Mouse (Mus musculus) right cerebral cortex, postnatal 10 days (tissue): ENCODE data around the gene Carns1.

Experiments used
- DNase-seq, 2 experiments: peaks; one replicate each; pipeline ENCODE4 v3.0.0; 2021; ENCODE audit warnings: low spot score in 2 of 2

Gene Carns1

DNA sequence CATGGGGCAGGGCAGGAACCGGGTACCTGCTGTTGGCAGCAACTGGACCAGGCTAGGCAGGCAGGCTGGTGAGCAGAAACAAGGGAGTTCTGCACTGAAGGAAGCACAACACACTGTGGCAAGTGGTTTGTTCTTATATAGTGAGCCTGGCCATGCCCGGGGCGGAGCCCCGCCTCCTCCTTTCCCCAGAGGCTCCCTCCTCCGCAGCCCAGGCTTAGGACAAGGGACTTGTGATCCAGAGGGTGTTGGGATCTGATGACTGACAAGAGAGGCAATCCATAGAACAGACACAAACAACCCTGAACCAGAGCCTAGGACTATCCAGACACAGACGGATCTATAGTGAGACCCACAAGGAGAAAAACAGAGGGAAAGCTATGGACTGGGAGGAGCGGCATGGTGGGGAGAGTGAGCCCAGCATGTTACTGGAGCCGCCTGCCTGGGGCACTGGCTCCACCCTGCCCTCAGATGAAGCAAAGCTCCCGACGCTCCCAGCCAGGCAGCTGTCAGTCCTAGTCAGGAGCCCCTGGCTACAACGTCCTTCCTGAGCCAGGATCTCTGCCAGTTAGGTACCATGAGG lies at the start of gene Carns1:
TSS of gene Carns1 (minus strand) at position 112 of the 580 bp plus-strand sequence.
- DNase-seq: no peak

- peak in 1 of 2 experiments; percentile 40 for DNase-seq
These were observed 46.9 kb upstream of the Carns1 start for GRCm38 (mm10) chr19:4222165-4222564.

DNA sequence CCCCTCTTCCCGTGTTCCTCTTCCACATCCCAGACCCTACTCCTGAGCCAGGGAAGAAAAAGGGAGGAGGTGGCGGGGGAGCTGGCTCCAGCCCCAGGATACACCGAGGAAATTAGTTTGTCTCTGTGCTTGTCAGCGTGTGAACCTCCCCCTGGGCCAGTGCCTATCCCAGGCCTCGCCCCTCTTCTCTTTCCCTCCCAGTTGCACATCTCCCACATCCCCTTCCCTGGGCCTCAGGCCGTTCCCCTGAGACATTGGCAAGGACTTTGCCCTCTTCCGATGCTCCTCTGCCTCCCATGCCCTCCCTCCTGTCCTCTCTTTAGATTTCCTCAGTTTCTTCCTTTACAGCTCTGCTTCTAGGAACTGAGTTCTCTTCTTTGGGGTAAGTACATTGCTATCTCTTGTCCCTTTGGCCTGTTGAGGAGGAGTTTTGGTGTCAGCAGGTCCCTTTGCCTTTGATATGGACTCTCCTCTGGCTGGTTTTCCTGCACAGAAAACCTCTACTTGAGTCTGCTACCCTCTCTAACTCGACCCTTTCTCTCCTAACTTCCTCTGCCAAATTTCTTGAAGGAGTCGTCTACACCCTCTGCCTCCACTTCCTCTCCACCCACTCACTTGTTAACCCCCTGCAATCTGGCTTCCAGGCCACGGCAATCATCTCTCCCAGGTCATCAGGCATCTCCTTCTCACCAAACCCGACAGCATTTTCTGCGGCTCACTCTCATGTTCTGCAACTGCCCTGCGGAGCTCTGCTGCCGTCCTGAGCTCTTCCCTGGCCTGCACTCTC lies 45.9 kb upstream of the Carns1 start:
- no peak for DNase-seq

DNA sequence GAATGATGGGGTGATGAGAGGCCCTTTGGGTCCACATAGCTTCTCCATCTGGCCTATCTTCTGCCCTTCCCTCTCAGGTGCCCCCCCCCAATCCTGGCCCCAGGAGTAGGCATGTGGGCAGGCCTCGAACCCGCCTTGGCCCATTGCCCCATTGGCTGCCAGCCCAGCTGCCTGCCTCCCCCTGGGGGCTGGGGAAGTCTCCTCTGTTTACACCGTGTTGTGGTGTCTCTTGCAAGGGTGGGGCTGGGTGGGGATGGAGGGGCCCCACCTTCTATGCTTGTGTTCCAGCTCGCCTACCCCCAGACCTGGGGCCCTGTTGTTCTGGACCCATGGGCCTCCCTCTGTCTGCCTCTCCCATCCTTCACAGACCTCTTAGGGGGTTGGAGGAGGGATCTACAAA lies 45.1 kb upstream of the Carns1 start:
- DNase-seq: no peak

GRCm38 (mm10) chr19:4219943-4220342 lies 44.7 kb upstream of the Carns1 start:
- no peak for DNase-seq

- DNase-seq: no peak
These were observed 43.5 kb upstream of the Carns1 start for GRCm38 (mm10) chr19:4218784-4219183.

- no peak for DNase-seq
These were observed 43.0 kb upstream of the Carns1 start for GRCm38 (mm10) chr19:4218293-4218692.

- DNase-seq: no peak
These were observed 42.6 kb upstream of the Carns1 start for GRCm38 (mm10) chr19:4217855-4218254.

- DNase-seq: no peak
These were observed 41.9 kb upstream of the Carns1 start for GRCm38 (mm10) chr19:4217140-4217539.

DNA sequence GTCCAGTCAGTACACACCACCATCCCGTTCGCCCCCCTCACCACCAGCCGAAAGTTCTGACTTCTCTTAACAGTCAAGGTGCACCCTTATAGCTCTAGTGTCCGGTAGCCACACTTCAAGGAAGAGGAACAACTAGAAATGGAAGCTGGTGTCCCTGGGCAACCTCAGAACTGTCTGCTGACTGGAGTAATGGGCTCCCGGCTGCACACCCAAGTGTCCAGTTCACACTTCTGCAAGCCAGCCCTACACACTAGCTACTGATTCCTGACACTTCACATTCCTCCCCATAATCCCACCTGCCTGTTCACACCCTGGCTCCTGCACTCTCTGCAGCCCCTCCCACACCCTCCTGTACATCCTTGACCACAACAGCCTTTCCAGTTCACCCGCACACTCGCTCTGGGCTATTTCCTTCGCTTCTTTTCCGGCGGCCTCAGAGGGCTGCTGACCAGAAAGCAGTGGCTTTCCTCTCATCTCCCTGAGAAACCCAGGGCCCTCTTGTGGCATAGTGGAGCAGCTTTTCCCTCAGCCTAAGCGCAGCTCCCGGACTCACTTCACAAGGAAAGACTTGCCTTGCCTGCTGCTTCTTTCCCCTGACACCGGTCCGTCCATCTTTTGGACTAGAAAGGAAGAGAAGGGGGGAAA lies 40.9 kb upstream of the Carns1 start:
- no peak for DNase-seq

- no peak for DNase-seq
These were observed 40.2 kb upstream of the Carns1 start for GRCm38 (mm10) chr19:4215451-4215840.

DNA sequence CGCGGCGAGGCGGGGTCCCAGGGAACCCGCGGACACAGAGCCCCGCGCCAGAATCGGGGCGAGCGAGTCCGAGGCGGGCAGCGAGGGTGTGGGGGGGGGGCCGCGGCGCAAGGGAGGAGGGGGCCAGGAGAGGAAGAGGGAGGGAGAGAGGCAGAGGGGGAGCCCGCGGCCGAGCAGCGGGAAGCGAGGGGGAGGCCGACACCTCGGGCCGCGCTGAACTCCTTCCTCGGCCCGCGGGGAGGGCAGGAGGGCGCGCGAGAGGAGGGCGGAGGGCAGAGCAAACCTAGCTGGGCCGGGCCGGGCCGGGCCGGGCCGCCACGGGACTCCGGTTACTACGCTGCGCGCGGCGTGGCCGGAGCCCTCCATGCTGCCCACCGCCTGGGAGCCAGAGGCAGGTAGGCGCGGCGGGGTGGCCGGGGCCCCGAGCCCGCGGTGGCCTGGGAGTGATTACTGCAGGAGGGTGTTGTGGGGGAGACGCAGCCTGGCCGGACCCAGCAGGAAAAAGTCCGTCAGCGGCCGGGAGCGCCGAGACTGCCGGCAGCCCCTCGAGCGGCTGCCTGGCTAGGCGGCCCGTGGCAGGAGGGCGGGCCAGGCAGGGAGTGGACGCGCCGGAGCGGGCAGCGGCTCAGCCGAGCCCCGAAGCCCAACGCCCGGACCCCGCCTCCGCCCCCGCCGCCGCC lies 39.6 kb upstream of the Carns1 start:
- no peak for DNase-seq

DNA sequence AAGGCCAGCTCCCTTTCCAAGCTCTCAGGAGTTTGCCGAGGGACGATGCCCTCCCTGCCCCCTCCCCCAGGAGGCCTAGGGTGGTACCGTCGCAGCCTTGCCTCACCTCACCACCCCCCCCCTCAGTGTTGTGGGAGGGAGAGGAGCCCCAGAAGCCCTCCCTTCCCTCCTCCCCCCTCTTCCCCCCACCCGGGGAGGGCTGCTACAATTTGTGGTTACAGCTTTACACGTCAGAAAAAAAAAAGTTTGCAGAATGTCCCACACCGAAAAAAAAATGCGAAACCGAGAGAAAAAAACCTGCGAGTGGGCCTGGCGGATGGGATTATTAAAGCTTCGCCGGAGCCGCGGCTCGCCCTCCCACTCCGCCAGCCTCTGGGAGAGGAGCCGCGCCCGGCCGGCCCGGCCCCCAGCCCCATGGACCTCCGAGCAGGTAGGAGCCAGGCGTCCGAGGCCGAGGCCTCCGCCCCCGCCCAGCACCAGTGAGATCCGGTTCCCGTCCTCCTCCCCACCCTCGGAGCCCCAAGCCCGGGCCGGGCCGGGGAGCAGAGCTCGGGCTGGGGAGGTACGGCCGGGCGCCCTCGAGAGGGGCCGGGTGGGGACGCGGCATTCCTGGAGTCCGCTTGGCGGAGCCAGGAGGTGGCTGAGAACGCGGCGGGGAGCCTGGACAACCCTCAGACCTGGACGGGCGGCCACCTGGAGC lies 38.9 kb upstream of the Carns1 start, which contains the start of the genes Clcf1 and AC109138.7:
TSS of gene Clcf1 (plus strand) at position 168 of the 700 bp plus-strand sequence.
TSS of gene AC109138.7 (plus strand) at position 287 of the 700 bp plus-strand sequence.
- DNase-seq: no peak

DNA sequence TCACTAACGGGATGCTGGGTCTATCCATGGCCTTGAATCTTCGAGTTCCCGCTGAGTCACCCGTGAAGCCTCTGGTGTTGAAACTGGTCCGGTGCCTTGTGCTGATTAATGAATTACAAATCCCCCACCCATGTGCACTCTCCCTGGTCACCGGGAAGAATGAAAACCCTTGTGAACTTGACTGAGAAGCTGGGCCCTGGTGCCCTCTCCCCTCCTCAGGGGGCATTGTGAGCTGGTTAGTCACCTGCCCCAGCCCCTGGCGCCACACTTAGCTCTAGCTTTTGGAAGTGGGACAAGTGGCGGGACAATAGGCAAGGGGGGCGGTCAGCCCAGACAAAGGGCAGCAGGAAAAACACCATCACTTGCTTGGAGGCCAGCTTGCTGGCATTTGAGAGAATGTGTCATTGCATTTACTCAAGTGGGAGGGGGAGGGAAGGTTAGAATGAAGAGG lies 38.3 kb upstream of the Carns1 start:
- no peak for DNase-seq

GRCm38 (mm10) chr19:4211891-4212588 lies 36.8 kb upstream of the Carns1 start:
- DNase-seq: no peak

- no peak for DNase-seq
These were observed 33.3 kb upstream of the Carns1 start for GRCm38 (mm10) chr19:4208563-4208962.

DNA sequence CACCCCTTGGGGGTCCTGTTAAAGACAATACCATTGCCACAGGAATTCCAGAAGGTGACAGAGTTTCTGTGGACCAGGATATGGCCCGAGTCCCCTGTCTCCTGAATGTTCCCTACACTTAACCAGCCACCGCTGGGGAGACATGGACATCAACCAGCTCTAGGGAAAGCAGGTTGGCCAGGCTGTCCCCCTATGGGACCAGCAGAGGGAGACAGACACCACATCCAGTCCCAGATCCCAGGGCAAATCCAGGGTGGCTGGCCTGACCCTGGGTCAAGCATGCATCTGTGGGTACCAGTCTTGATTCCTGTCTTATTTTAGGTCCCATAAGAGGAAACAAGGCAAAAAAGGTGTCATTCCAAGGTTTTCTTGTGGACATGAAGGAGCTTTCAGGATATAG lies 31.7 kb upstream of the Carns1 start:
- peak in 1 of 2 experiments; percentile 76 for DNase-seq

GRCm38 (mm10) chr19:4204889-4205288 lies 29.6 kb upstream of the Carns1 start:
- DNase-seq: no peak

- DNase-seq: no peak
These were observed 28.5 kb upstream of the Carns1 start for GRCm38 (mm10) chr19:4203604-4204326.

GRCm38 (mm10) chr19:4203148-4203547 lies 27.9 kb upstream of the Carns1 start:
- DNase-seq: no peak
